Mouse (Mus musculus) layer of hippocampus, adult 18-20 months (tissue): ENCODE results near the gene D230025D16Rik. TPM values are rescaled to one million over a fixed set of nuclear protein-coding genes. Genes with fewer than 3 reads are reported as not detected.
A peak's percentile ranks its signal among the peaks of the same experiment; 100 is the strongest.

ENCODE experiments used
- DNase-seq, 2 experiments: peaks; one replicate each; pipeline ENCODE4 v3.0.0; 2022; ENCODE audit warnings: low spot score in 2 of 2
- total RNA-seq, 2 experiments: library from RNA; stranded (reverse); gene quantifications; 2 replicates each; pipeline ENCODE4 v1.2.3; 2021

D230025D16Rik gene
- total RNA-seq, 2 experiments from 2014 or later, result 35.4 to 39.0 TPM

- no peak for DNase-seq
These were observed 10.3 kb downstream of the D230025D16Rik start for GRCm38 (mm10) chr8:105235206-105235605.

- no peak for DNase-seq
These were observed 12.6 kb downstream of the D230025D16Rik start for GRCm38 (mm10) chr8:105237442-105238142.

- no peak for DNase-seq
These were observed 16.1 kb downstream of the D230025D16Rik start for GRCm38 (mm10) chr8:105241016-105241415.

- no peak for DNase-seq
These were observed 27.0 kb downstream of the D230025D16Rik start for GRCm38 (mm10) chr8:105251954-105252353.

- DNase-seq, result no peak
These were observed 28.0 kb downstream of the D230025D16Rik start for GRCm38 (mm10) chr8:105252680-105253537.

- peak in 1 of 2 experiments; percentile 24 for DNase-seq
These were observed 28.8 kb downstream of the D230025D16Rik start for GRCm38 (mm10) chr8:105253766-105254151.

GRCm38 (mm10) chr8:105254152-105254965, 29.4 kb downstream of the D230025D16Rik start:
- DNase-seq, result peak; percentile 87 to 91

- peak in 1 of 2 experiments; percentile 44 for DNase-seq
These were observed 30.0 kb downstream of the D230025D16Rik start, which contains the start of gene B3gnt9 for GRCm38 (mm10) chr8:105254966-105255350. B3gnt9 (minus strand) TSS chr8:105255153.

GRCm38 (mm10) chr8:105257318-105258114, 32.6 kb downstream of the D230025D16Rik start:
- no peak for DNase-seq

- DNase-seq, result no peak
These were observed 34.2 kb downstream of the D230025D16Rik start for GRCm38 (mm10) chr8:105258911-105259720.

GRCm38 (mm10) chr8:105259721-105260320, 34.9 kb downstream of the D230025D16Rik start:
- DNase-seq, result peak in 1 of 2 experiments; percentile 66

GRCm38 (mm10) chr8:105260371-105261099, 35.6 kb downstream of the D230025D16Rik start:
- DNase-seq, result no peak

GRCm38 (mm10) chr8:105261326-105261980, 36.5 kb downstream of the D230025D16Rik start:
- DNase-seq, result no peak

- DNase-seq, result no peak
These were observed 38.4 kb downstream of the D230025D16Rik start for GRCm38 (mm10) chr8:105263244-105263912.

- DNase-seq, result no peak
These were observed 39.4 kb downstream of the D230025D16Rik start, which contains the start of the genes Tradd and Fbxl8 for GRCm38 (mm10) chr8:105264024-105264982. Tradd (minus strand) TSS chr8:105264609. Fbxl8 (plus strand) TSS chr8:105264648.

- no peak for DNase-seq
These were observed 40.2 kb downstream of the D230025D16Rik start for GRCm38 (mm10) chr8:105265128-105265527.
